Mouse (Mus musculus) liver, adult 2 months (tissue): ENCODE results near the gene Pde4d.

Experiments used
- CTCF ChIP-seq: fragments of 200-500 bp; IDR thresholded peaks from 2 replicates; pipeline ENCODE4 v1.5.1; 2011; ENCODE audit warnings: low read depth, low read length, control low read depth
- POLR2A ChIP-seq: fragments of 200-500 bp; IDR thresholded peaks from 2 replicates; pipeline ENCODE4 v1.6.1; 2011; ENCODE audit warnings: low read length, control low read depth; ENCODE audit not compliant: insufficient read depth; ENCODE audit errors: extremely low read depth

DNA sequence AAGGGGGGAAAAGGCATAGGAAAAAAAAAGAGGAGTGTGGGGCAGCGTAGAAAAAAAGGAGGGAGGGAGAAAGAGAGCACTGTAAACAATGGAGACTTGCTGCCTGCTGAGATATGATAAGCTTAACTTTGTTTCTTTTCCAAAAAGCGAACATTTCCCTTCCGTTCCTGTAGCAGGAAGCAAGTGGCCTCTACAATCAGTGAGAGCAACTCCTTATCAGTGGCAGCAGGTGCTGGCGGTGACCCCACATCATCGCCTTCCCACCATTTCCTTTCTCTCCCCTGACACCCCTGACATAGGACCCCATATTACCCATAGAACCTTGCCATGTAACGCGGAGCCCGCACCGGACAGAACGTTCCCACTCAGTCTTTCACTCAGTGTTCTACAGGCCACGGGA, 197.5 kb downstream of the Pde4d start:
- TF ChIP-seq POLR2A (no peak), CTCF (no peak)
